Mouse (Mus musculus): Measurements from ENCODE around the gene Sgms2. TPM values are rescaled to one million over a fixed set of nuclear protein-coding genes. Genes with fewer than 3 reads are reported as not detected.

Sgms2 gene
- polyA plus RNA-seq, 1 experiment from 2014 or later = 11.1 TPM

DNA sequence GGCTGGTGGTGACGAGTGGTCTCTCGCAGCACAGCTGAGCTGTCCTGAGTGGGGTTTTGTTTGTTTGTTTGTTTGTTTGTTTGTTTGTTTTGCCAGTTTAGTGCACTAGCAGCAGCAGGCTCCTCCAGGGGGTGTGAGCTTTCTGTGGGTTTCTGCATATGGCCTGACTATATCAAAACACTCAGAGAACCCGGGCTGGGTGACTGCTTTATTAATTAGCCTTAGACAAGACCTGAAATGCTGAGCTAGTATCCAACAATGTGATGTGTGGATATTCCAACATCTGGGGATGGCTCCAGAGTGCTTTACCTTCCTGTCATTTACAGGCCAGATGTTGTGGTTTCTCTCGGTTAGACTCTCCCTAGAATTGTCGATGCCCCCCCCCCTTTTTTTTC is 187.9 kb downstream of the Sgms2 start:
- no peak; the same call in 1 of the 2 replicates for ATAC-seq (ENCODE audit: low FRiP score, low TSS enrichment)
- WGBS = 25% methylated on average over 5 of the region's 5 CpGs
- H3K9ac ChIP-seq (replicated peaks; ENCODE audit: low read length) = peak overlapping the region; percentile 44; the same call in 1 of the 2 replicates

DNA sequence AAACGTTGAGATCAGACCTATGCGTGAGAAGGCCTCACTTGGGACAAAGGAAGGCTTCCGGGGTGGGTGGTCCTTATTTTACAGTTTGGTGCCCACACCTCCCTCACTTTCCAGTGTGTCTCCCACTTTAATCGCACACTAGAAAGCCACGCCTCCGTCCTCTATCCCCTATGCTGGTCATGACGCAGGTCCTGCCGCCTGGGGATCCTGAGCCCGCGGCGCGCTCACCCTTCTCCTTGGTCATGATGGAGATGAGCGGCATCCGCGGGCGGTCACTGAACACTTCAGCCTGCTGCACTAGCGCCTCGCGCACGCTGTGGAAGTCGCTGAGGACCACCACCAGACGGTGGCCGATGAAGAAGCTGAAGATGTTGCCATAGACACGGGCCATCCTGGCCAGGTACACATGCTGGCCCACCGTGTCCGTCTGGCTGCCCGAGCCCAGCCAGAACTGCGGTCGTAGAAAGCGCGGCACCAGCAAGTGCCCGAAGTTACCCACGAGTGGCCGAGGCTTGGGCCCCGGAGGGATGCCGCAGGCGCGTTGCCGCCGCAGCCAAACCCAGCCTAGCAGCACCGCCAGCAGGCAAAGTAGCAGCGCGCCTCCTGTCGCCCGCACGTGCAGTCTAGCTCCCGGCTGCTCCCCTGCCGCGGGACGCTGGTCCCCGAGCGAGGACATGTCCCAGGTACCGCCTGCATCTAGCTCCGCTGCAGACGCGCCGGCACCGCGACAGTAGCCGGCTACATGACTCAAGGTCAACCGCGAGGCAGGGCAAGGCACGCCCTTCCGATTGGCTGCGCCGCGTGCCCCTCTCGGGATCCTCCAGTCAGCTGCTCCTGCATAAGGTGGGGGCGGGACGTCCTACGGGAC is 188.5 kb downstream of the Sgms2 start, which contains the start of gene Cyp2u1:
Gene Cyp2u1 (minus strand): TSS at position 776 of the 868 bp plus-strand sequence.
- WGBS = under 1% methylated on average over 71 of the region's 71 CpGs
- no peaks in the 10 kb centered on the region for H3K27me3 ChIP-seq (ENCODE audit: insufficient read depth, low read length)
- no peak within 1 kb of the TSS for H3K27ac ChIP-seq (ENCODE audit: low read length)
- H3K4me3 ChIP-seq (ENCODE audit: low read length) = peak within 1 kb of the TSS; percentile 87
- H3K4me2 ChIP-seq (replicated peaks; ENCODE audit: low read depth, low read length) = peak within 1 kb of the TSS; percentile 100
- no peaks in the 10 kb centered on the region for H3K36me3 ChIP-seq (ENCODE audit: insufficient read depth, low read length)
- no peaks in the 10 kb centered on the region for H3K9me3 ChIP-seq (ENCODE audit: low read length)
- peak within 1 kb of the TSS; percentile 69 for H3K9ac ChIP-seq (replicated peaks; ENCODE audit: low read length)
- peak; percentile 99 for ATAC-seq (ENCODE audit: low FRiP score, low TSS enrichment)
- 0 out of 2 replicates have a peak, but pooled peaks cover 3% of the 10 kb centered on the region for H3K4me1 ChIP-seq (ENCODE audit: insufficient read depth, low read length)

More for the DNA sequence above, 187.9 kb downstream of the Sgms2 start:
- Histone ChIP-seq H3K27me3 (ENCODE audit: insufficient read depth, low read length) (no peaks in the 10 kb centered on the region), H3K36me3 (ENCODE audit: insufficient read depth, low read length) (no peaks in the 10 kb centered on the region), H3K9me3 (ENCODE audit: low read length) (peaks cover 5% of the 10 kb centered on the region; the same call in 1 of the 2 replicates), H3K4me1 (ENCODE audit: insufficient read depth, low read length) (0 out of 2 replicates have a peak, but pooled peaks cover 3% of the 10 kb centered on the region), H3K27ac (ENCODE audit: low read length) (no peak overlapping the region), H3K4me3 (ENCODE audit: low read length) (peak overlapping the region; percentile 87), H3K4me2 (replicated peaks; ENCODE audit: low read depth, low read length) (peak overlapping the region; percentile 100)

DNA sequence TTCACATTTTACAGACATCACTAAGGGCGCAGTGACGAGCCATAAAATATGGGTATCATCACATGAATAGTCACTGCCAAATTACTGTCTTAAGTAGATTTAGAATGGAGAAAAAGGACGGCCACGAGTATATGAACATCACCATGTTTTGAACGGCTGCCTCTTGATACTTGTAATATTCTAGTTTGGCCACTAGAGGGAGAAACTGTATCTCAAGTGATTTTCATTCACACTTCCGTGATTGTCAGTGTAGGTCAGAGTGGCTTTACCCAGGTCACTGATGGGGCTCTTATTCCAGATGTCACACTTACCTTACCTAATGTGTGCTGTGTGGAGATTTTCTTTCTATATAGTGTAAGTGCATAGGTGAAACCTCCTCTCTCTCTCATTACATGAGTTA is 191.3 kb downstream of the Sgms2 start:
- Histone ChIP-seq H3K27me3 (ENCODE audit: insufficient read depth, low read length) (no peaks in the 10 kb centered on the region), H3K4me1 (ENCODE audit: insufficient read depth, low read length) (0 out of 2 replicates have a peak, but pooled peaks cover 3% of the 10 kb centered on the region), H3K36me3 (ENCODE audit: insufficient read depth, low read length) (no peaks in the 10 kb centered on the region), H3K9me3 (ENCODE audit: low read length) (no peaks in the 10 kb centered on the region), H3K27ac (ENCODE audit: low read length) (no peak overlapping the region), H3K4me3 (ENCODE audit: low read length) (no peak overlapping the region), H3K9ac (replicated peaks; ENCODE audit: low read length) (no peak overlapping the region), H3K4me2 (replicated peaks; ENCODE audit: low read depth, low read length) (no peak overlapping the region)
- 5% methylated on average over 6 of the region's 6 CpGs for WGBS
- no peak for ATAC-seq (ENCODE audit: low FRiP score, low TSS enrichment)

DNA sequence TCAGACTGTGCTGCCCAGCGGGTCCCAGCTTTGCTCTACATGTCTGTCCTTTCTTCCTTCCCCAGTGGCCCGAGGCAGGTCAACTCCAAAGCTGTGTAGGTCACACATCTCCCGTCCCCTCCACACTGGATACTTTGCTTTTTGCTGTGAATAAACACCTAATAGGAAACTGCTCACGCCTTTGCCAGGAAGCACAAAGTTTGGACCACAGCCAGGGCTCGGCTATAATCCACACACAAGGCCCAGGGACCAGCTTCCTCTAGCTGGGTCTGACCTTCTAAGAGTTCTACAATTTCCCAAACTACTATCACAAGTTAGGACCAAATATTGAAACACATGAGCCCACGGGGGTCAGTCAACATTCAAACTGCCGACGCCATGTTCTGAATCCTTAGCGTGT is 192.1 kb downstream of the Sgms2 start:
- WGBS = 73% methylated on average over 9 of the region's 9 CpGs

DNA sequence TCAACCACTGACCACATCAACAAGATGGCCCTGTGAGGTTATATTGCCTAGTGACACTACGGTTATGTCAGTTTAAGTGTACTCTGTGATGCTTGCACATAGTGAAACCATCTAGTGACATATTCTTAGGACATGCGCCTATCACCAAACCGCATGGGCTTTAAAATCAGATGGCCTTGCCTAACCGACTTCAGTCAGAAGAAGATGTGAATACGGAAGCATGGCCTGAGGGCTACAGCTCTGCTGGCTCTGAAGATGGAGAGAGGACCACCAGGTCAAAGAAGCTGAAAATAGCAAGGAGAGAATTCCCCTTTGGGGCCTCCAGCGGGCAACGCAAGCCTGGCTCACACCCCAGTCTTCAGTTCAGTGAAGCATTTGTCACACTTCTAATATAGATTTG is 194.3 kb downstream of the Sgms2 start:
- Histone ChIP-seq H3K36me3 (ENCODE audit: insufficient read depth, low read length) (no peaks in the 10 kb centered on the region), H3K27me3 (ENCODE audit: insufficient read depth, low read length) (no peaks in the 10 kb centered on the region), H3K4me2 (replicated peaks; ENCODE audit: low read depth, low read length) (no peak overlapping the region), H3K4me3 (ENCODE audit: low read length) (no peak overlapping the region), H3K9me3 (ENCODE audit: low read length) (no peaks in the 10 kb centered on the region), H3K27ac (ENCODE audit: low read length) (no peak overlapping the region), H3K4me1 (ENCODE audit: insufficient read depth, low read length) (no peaks in the 10 kb centered on the region), H3K9ac (replicated peaks; ENCODE audit: low read length) (no peak overlapping the region)
- 87% methylated on average over 7 of the region's 7 CpGs for WGBS
- no peak for ATAC-seq (ENCODE audit: low FRiP score, low TSS enrichment)

More for the DNA sequence above, 192.1 kb downstream of the Sgms2 start:
- Histone ChIP-seq H3K9ac (replicated peaks; ENCODE audit: low read length) (no peak overlapping the region), H3K27me3 (ENCODE audit: insufficient read depth, low read length) (no peaks in the 10 kb centered on the region), H3K36me3 (ENCODE audit: insufficient read depth, low read length) (no peaks in the 10 kb centered on the region), H3K9me3 (ENCODE audit: low read length) (no peaks in the 10 kb centered on the region), H3K4me2 (replicated peaks; ENCODE audit: low read depth, low read length) (no peak overlapping the region), H3K4me1 (ENCODE audit: insufficient read depth, low read length) (0 out of 2 replicates have a peak, but pooled peaks cover 3% of the 10 kb centered on the region), H3K4me3 (ENCODE audit: low read length) (no peak overlapping the region), H3K27ac (ENCODE audit: low read length) (no peak overlapping the region)
- ATAC-seq (ENCODE audit: low FRiP score, low TSS enrichment) = no peak

DNA sequence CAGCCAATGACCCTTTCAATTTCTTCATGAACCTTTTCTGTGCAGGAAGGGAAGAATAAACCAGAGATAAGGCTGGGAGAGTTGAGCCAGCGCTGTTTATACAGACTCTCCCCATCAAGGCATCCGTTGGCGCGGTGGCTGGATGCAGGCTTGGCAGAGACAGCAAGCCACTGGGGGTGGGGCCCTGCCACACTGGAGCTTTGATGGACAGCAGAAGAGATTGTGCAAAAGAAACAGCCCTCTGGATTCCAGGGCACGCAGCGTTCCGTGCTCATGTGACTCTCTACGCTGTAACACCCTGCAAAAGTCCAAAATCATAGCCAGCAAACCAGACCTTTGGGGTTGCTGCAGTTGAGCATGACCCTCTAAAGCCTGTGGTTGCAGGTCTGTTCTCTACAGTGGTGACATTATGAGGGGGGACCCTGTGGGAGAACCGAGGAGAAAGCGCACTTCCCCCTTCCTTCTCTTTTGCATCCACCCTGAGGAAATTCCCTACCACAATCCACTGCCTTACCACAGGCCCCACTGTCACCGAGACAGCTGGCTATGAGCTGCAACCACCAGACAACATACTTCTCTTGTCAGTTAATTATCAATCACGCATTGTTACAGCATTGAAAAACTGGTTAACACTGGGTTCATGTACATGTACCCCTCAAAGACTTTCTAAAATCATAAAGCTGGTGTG is 195.6 kb downstream of the Sgms2 start:
- Histone ChIP-seq H3K4me2 (replicated peaks; ENCODE audit: low read depth, low read length) (no peak overlapping the region), H3K36me3 (ENCODE audit: insufficient read depth, low read length) (no peaks in the 10 kb centered on the region), H3K4me1 (ENCODE audit: insufficient read depth, low read length) (no peaks in the 10 kb centered on the region), H3K27me3 (ENCODE audit: insufficient read depth, low read length) (no peaks in the 10 kb centered on the region), H3K9ac (replicated peaks; ENCODE audit: low read length) (no peak overlapping the region), H3K9me3 (ENCODE audit: low read length) (no peaks in the 10 kb centered on the region), H3K27ac (ENCODE audit: low read length) (no peak overlapping the region), H3K4me3 (ENCODE audit: low read length) (no peak overlapping the region)
- no peak for ATAC-seq (ENCODE audit: low FRiP score, low TSS enrichment)
- 88% methylated on average over 12 of the region's 12 CpGs for WGBS

DNA sequence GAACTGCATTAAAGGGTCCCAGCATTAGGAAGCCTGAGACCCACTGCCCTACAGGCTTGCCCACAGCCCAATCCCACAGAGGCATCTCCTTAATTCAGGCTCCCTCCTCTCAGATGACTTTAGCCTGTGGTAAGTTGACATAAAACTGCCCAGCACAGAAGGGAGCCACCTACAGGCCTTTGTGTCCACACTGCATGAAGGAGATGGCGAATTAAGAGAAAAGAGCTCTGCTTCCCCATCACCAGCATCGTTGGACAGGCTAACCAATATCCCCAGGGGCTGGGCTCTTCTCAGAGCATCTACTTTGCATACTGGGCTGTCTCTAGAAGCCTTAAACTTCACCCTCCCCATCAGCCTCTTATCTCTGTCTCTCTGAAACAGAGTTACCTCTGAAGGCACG is 196.7 kb downstream of the Sgms2 start:
- H3K27me3 ChIP-seq (ENCODE audit: insufficient read depth, low read length) = no peaks in the 10 kb centered on the region
- no peak overlapping the region for H3K4me3 ChIP-seq (ENCODE audit: low read length)
- H3K27ac ChIP-seq (ENCODE audit: low read length) = no peak overlapping the region
- no peaks in the 10 kb centered on the region for H3K36me3 ChIP-seq (ENCODE audit: insufficient read depth, low read length)
- no peak overlapping the region for H3K4me2 ChIP-seq (replicated peaks; ENCODE audit: low read depth, low read length)
- ATAC-seq (ENCODE audit: low FRiP score, low TSS enrichment) = no peak
- no peak overlapping the region for H3K9ac ChIP-seq (replicated peaks; ENCODE audit: low read length)
- H3K4me1 ChIP-seq (ENCODE audit: insufficient read depth, low read length) = no peaks in the 10 kb centered on the region
- no peaks in the 10 kb centered on the region for H3K9me3 ChIP-seq (ENCODE audit: low read length)
- 67% methylated on average over 3 of the region's 3 CpGs for WGBS

DNA sequence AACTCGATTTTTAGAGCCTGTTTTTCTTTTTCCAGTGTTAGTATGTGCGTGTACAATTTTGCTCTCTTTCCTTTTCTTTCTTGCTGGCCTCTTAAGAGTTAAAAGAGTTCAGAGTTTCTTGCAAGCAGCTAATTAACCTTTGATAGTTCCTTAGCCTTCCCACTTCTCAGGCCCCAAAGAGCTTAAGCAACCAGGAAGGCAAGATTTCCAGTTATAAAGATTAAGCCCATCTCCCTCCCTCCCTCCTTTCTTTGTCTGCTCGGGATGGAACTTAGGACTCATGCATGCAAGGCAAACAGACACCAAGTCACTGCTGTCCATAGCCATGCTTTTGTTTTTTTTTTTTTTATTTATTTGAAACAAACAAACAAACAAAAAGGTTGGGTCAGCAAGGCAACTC is 198.3 kb downstream of the Sgms2 start:
- H3K9ac ChIP-seq (replicated peaks; ENCODE audit: low read length) = no peak overlapping the region
- H3K27me3 ChIP-seq (ENCODE audit: insufficient read depth, low read length) = no peaks in the 10 kb centered on the region
- no peaks in the 10 kb centered on the region for H3K36me3 ChIP-seq (ENCODE audit: insufficient read depth, low read length)
- H3K4me3 ChIP-seq (ENCODE audit: low read length) = no peak overlapping the region
- no peaks in the 10 kb centered on the region for H3K4me1 ChIP-seq (ENCODE audit: insufficient read depth, low read length)
- no peak for ATAC-seq (ENCODE audit: low FRiP score, low TSS enrichment)
- no peak overlapping the region for H3K27ac ChIP-seq (ENCODE audit: low read length)
- no peak overlapping the region for H3K4me2 ChIP-seq (replicated peaks; ENCODE audit: low read depth, low read length)
- H3K9me3 ChIP-seq (ENCODE audit: low read length) = no peaks in the 10 kb centered on the region
- WGBS = 77% methylated on average over 3 of the region's 3 CpGs

DNA sequence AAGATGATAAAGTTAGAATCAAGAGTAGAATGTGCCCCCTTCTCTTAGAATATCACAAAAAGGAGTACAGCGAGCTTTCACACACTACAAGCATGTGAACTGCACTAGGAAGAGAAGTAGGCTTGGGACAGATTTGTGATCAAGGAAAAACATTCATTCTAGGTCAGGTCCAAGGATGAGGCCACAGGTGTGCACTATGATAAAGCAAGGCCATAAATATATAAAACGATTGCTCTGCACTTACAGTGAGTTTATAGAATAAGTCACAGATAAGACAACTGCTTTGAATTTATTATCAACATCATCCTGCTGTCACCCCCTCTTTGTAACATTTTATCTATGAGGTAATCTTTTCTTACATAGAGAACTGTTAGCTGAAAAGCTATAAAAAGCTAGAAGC is 198.9 kb downstream of the Sgms2 start:
- no peak overlapping the region for H3K9ac ChIP-seq (replicated peaks; ENCODE audit: low read length)
- H3K27ac ChIP-seq (ENCODE audit: low read length) = no peak overlapping the region
- no peaks in the 10 kb centered on the region for H3K4me1 ChIP-seq (ENCODE audit: insufficient read depth, low read length)
- no peaks in the 10 kb centered on the region for H3K9me3 ChIP-seq (ENCODE audit: low read length)
- no peak overlapping the region for H3K4me2 ChIP-seq (replicated peaks; ENCODE audit: low read depth, low read length)
- no peaks in the 10 kb centered on the region for H3K36me3 ChIP-seq (ENCODE audit: insufficient read depth, low read length)
- H3K4me3 ChIP-seq (ENCODE audit: low read length) = no peak overlapping the region
- no peaks in the 10 kb centered on the region for H3K27me3 ChIP-seq (ENCODE audit: insufficient read depth, low read length)
- 84% methylated on average over 2 of the region's 2 CpGs for WGBS
- ATAC-seq (ENCODE audit: low FRiP score, low TSS enrichment) = no peak

DNA sequence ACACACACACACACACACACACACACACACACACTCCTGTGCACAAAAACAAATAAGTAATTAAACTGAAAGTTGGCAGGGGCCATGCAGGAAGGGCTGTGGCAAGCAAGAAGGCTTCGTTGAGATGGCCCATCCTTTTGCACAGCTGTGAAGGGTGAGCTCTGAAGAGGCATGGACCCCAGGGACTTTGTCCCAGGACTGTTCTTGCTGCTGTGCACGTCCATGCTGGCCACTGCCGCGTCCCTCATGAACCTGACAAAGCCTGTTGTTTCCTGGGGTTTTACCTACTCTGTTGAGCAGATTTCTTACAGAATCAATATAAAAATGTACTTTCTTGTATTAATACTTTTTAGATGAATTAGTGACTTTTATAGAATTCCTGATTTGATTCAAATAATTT is 199.3 kb downstream of the Sgms2 start:
- Histone ChIP-seq H3K36me3 (ENCODE audit: insufficient read depth, low read length) (no peaks in the 10 kb centered on the region), H3K27me3 (ENCODE audit: insufficient read depth, low read length) (no peaks in the 10 kb centered on the region), H3K4me1 (ENCODE audit: insufficient read depth, low read length) (no peaks in the 10 kb centered on the region), H3K9ac (replicated peaks; ENCODE audit: low read length) (no peak overlapping the region), H3K9me3 (ENCODE audit: low read length) (no peaks in the 10 kb centered on the region), H3K27ac (ENCODE audit: low read length) (no peak overlapping the region), H3K4me2 (replicated peaks; ENCODE audit: low read depth, low read length) (no peak overlapping the region), H3K4me3 (ENCODE audit: low read length) (no peak overlapping the region)
- ATAC-seq (ENCODE audit: low FRiP score, low TSS enrichment) = no peak
- WGBS = 92% methylated on average over 4 of the region's 4 CpGs
